Mouse (Mus musculus) limb, embryonic 14.5 days (tissue): ENCODE data around the gene Tlr3. TPM values are rescaled to one million over a fixed set of nuclear protein-coding genes. Genes with fewer than 3 reads are reported as not detected.

Source experiments
- ATAC-seq: fragments of 200-750 bp; cut with Nextera tagmentation; 2 replicates; pipeline ENCODE4 v1.8.0; 2017; ENCODE audit warnings: low read depth, moderate number of reproducible peaks, moderate TSS enrichment; ENCODE audit not compliant: low FRiP score
- DNase-seq: peaks from one replicate; pipeline ENCODE4 v3.0.0-alpha.2; 2015; ENCODE audit warnings: low spot score
- H3K27ac ChIP-seq: fragments of 300-500 bp; sonication (generic); replicated peaks from 2 replicates; pipeline ENCODE4 v1.5.1; 2014; ENCODE audit warnings: low read depth, mild to moderate bottlenecking, low read length, moderate library complexity, mixed read lengths
- H3K27me3 ChIP-seq: fragments of 300-500 bp; sonication (generic); 2 replicates; pipeline ENCODE4 v1.6.1; 2014; ENCODE audit warnings: low read length, mixed read lengths; ENCODE audit not compliant: control insufficient read depth, insufficient read depth
- H3K36me3 ChIP-seq: fragments of 300-500 bp; sonication (generic); 2 replicates; pipeline ENCODE4 v1.6.1; 2014; ENCODE audit warnings: mild to moderate bottlenecking, low read length, moderate library complexity, mixed read lengths; ENCODE audit not compliant: control insufficient read depth, insufficient read depth
- H3K4me1 ChIP-seq: fragments of 300-500 bp; sonication (generic); 2 replicates; pipeline ENCODE4 v1.6.1; 2014; ENCODE audit warnings: antibody characterized with exemption, low read length, mixed read lengths; ENCODE audit not compliant: control insufficient read depth, insufficient read depth
- H3K4me2 ChIP-seq: fragments of 300-500 bp; sonication (generic); replicated peaks from 2 replicates; pipeline ENCODE4 v1.6.1; 2014; ENCODE audit warnings: low read depth, mild to moderate bottlenecking, low read length, moderate library complexity; ENCODE audit not compliant: severe bottlenecking
- H3K4me3 ChIP-seq: fragments of 300-500 bp; sonication (generic); replicated peaks from 2 replicates; pipeline ENCODE4 v1.5.1; 2014; ENCODE audit warnings: low read length
- H3K9ac ChIP-seq: fragments of 300-500 bp; sonication (generic); 2 replicates; pipeline ENCODE4 v1.6.1; 2014; ENCODE audit warnings: mild to moderate bottlenecking, low read depth, low read length, moderate library complexity; ENCODE audit not compliant: severe bottlenecking
- H3K9me3 ChIP-seq: fragments of 300-500 bp; sonication (generic); 2 replicates; pipeline ENCODE4 v1.6.1; 2016; ENCODE audit warnings: low read length; ENCODE audit not compliant: control insufficient read depth
- POLR2A ChIP-seq: fragments of 200-500 bp; IDR thresholded peaks from 2 replicates; pipeline ENCODE4 v1.8.0; 2012; ENCODE audit warnings: inconsistent platforms, mild to moderate bottlenecking, moderate library complexity, borderline replicate concordance; ENCODE audit not compliant: insufficient read depth, insufficient read length; ENCODE audit errors: extremely low read depth
- WGBS: fragments of 180-500 bp; shearing (Covaris S2); extraction: QIAGEN DNeasy Blood & Tissue Kit; methylation state at CpG from one replicate; pipeline ENCODE4 v1.1.7; 2014; 5-methylcytosine and 5-hydroxymethylcytosine counted together
- polyA plus RNA-seq, 2 experiments: library from polyadenylated mRNA; depleted of rRNA in 1 of 2; stranded (reverse) in 1 of 2; unstranded in 1 of 2; fragments of >200 nt; fragmentation: Nextera tagmentation in 1 of 2; extraction: Ambion mirVana in 1 of 2; gene quantifications; 2 replicates each; pipeline versions ENCODE4 v1.2.1 to v1.2.3; 2012 to 2014

The Tlr3 gene
- polyA plus RNA-seq, 2 experiments = 1.4 to 1.5 TPM

GRCm38 (mm10) chr8:45355809-45356208, 55.1 kb downstream of the Tlr3 start:
- ATAC-seq (no peak), DNase-seq (no peak)
- H3K4me3 ChIP-seq = no peak overlapping the region
- H3K27me3 ChIP-seq = no peaks in the 10 kb centered on the region
- peaks cover 6% of the 10 kb centered on the region; the same call in 1 of the 2 replicates for H3K4me1 ChIP-seq
- TF ChIP-seq POLR2A = no peak
- peaks cover 2% of the 10 kb centered on the region; the same call in 1 of the 2 replicates for H3K36me3 ChIP-seq
- no peaks in the 10 kb centered on the region for H3K9me3 ChIP-seq
- H3K27ac ChIP-seq = no peak overlapping the region
- H3K4me2 ChIP-seq = no peak overlapping the region
- WGBS = 80% methylated on average over 6 of the region's 6 CpGs
- H3K9ac ChIP-seq = no peak overlapping the region

Other genes with a start within 250 kb of the Tlr3 start
- 0.04 TPM in 1 of 2 replicates, not detected in the other for gene F11, start 149.0 kb downstream of the Tlr3 start, polyA plus RNA-seq (2012; rRNA removed)
- not detected in 2 replicates for gene F11, start 149.0 kb downstream of the Tlr3 start, polyA plus RNA-seq (2014; fragmentation: Nextera tagmentation; extraction: Ambion mirVana)
- gene Klkb1, start 116.2 kb downstream of the Tlr3 start, polyA plus RNA-seq (2012; rRNA removed) = 0.01 TPM in 2 replicates
- not detected in 2 replicates for gene Klkb1, start 116.2 kb downstream of the Tlr3 start, polyA plus RNA-seq (2014; fragmentation: Nextera tagmentation; extraction: Ambion mirVana)
- not detected in 2 replicates for gene Gm45753, start 102.6 kb downstream of the Tlr3 start, polyA plus RNA-seq (2012; rRNA removed)
- gene Gm45753, start 102.6 kb downstream of the Tlr3 start, polyA plus RNA-seq (2014; fragmentation: Nextera tagmentation; extraction: Ambion mirVana) = not detected in 2 replicates
- gene Cyp4v3, start 77.9 kb downstream of the Tlr3 start, polyA plus RNA-seq (2012; rRNA removed) = 1.1 and 1.4 TPM in 2 replicates
- gene Cyp4v3, start 77.9 kb downstream of the Tlr3 start, polyA plus RNA-seq (2014; fragmentation: Nextera tagmentation; extraction: Ambion mirVana) = 0.98 and 2.2 TPM in 2 replicates
- gene Fam149a, start 28.8 kb downstream of the Tlr3 start, polyA plus RNA-seq (2012; rRNA removed) = 11.8 and 12.9 TPM in 2 replicates
- 14.9 and 16.8 TPM in 2 replicates for gene Fam149a, start 28.8 kb downstream of the Tlr3 start, polyA plus RNA-seq (2014; fragmentation: Nextera tagmentation; extraction: Ambion mirVana)
- gene Sorbs2, start 96.7 kb upstream of the Tlr3 start, polyA plus RNA-seq (2012; rRNA removed) = 52.7 and 63.3 TPM in 2 replicates
- gene Sorbs2, start 96.7 kb upstream of the Tlr3 start, polyA plus RNA-seq (2014; fragmentation: Nextera tagmentation; extraction: Ambion mirVana) = 54.1 and 60.6 TPM in 2 replicates